Comparison of ENCODE assay signal across 18 mouse cellular contexts in genomic region chr7:31113800-31114199, GRCm38 (mm10). TPM values are rescaled to one million over a fixed set of nuclear protein-coding genes. Genes with fewer than 3 reads are reported as not detected.
A peak's percentile ranks its signal among the peaks of the same experiment; 100 is the strongest.
DNase-seq lines count a peak whose midpoint lies in the region; ATAC-seq and TF ChIP-seq lines count a peak whose summit lies in the region.
"Had no signal": no experiment of that assay in that cellular context is flagged by ENCODE, and none has a peak within 500 bp of the region (broad histone marks: within the 10 kb centered on the region; RNA-seq: fewer than 3 reads in every experiment).

No protein-coding gene starts in this region.

- H3K4me3 ChIP-seq in intestine, postnatal 0 days (ENCODE audit: low read depth, low read length), result no peak overlapping the region
- peak overlapping the region; percentile 47 for H3K4me3 ChIP-seq in liver, embryonic 15.5 days (replicated peaks)
- H3K4me3 ChIP-seq in forebrain, embryonic 10.5 days, result no peak overlapping the region
- H3K4me3 ChIP-seq: forebrain, embryonic 12.5 days; hindbrain, embryonic 15.5 days had no signal

- no peaks in the 10 kb centered on the region for H3K9me3 ChIP-seq in intestine, postnatal 0 days (ENCODE audit: control insufficient read depth)
- no peaks in the 10 kb centered on the region for H3K9me3 ChIP-seq in liver, embryonic 15.5 days (replicated peaks)
- no peaks in the 10 kb centered on the region for H3K9me3 ChIP-seq in forebrain, embryonic 10.5 days
- H3K9me3 ChIP-seq: forebrain, embryonic 12.5 days; hindbrain, embryonic 15.5 days had no signal

- no peak for TF ChIP-seq CTCF in intestine, postnatal 0 days (IDR thresholded peaks at IDR 0.05; ENCODE audit: low read depth)

- no peak overlapping the region for H3K9ac ChIP-seq in intestine, postnatal 0 days (ENCODE audit: low read depth, low read length)
- H3K9ac ChIP-seq in liver, embryonic 15.5 days, result no peak overlapping the region
- H3K9ac ChIP-seq: forebrain, embryonic 12.5 days; hindbrain, embryonic 15.5 days had no signal

- peak; percentile 29 for DNase-seq in cerebellum, adult 9-10 months
- no peak for DNase-seq in cerebellum, adult 9-11 months
- DNase-seq in kidney, postnatal 10 days, result peak; percentile 50
- no peak for DNase-seq in forebrain, embryonic 10.5 days (ENCODE audit: extremely low spot score, low spot score)
- no peak for DNase-seq in left cerebral cortex, adult 8-10 months (ENCODE audit: low spot score in 2 of 2)
- no peak for DNase-seq in layer of hippocampus, adult 8-10 months (ENCODE audit: low spot score in 2 of 2)
- DNase-seq: adrenal gland, postnatal 10 days; cerebellum, adult 11-12 months; gastrocnemius, postnatal 14 days; heart, postnatal 10 days; lung, adult 18-20 months; spleen, adult 18-20 months had no signal

- no peaks in the 10 kb centered on the region for H3K36me3 ChIP-seq in intestine, postnatal 0 days (ENCODE audit: control insufficient read depth, insufficient read depth)
- no peaks in the 10 kb centered on the region for H3K36me3 ChIP-seq in liver, embryonic 15.5 days (replicated peaks)
- H3K36me3 ChIP-seq in forebrain, embryonic 10.5 days (replicated peaks), result no peaks in the 10 kb centered on the region
- H3K36me3 ChIP-seq: forebrain, embryonic 12.5 days; hindbrain, embryonic 15.5 days had no signal

- ATAC-seq in intestine, postnatal 0 days, result no peak
- ATAC-seq in liver, embryonic 15.5 days (ENCODE audit: insufficient read depth), result no peak

- peak overlapping the region; percentile 71 for H3K4me2 ChIP-seq in intestine, postnatal 0 days (replicated peaks; ENCODE audit: low read depth)
- H3K4me2 ChIP-seq in liver, embryonic 15.5 days, result peak overlapping the region; percentile 43
- H3K4me2 ChIP-seq: forebrain, embryonic 12.5 days; hindbrain, embryonic 15.5 days had no signal

- 0 out of 2 replicates have a peak, but pooled peaks cover 7% of the 10 kb centered on the region for H3K4me1 ChIP-seq in intestine, postnatal 0 days (replicated peaks; ENCODE audit: control insufficient read depth, insufficient read depth, low read length)
- H3K4me1 ChIP-seq in liver, embryonic 15.5 days (replicated peaks), result peaks cover 43% of the 10 kb centered on the region
- peaks cover 42% of the 10 kb centered on the region for H3K4me1 ChIP-seq in forebrain, embryonic 10.5 days

- no peak overlapping the region for H3K27ac ChIP-seq in intestine, postnatal 0 days (ENCODE audit: low read depth, low read length)
- 0 out of 2 replicates have a peak overlapping the region, but pooled peaks have one; percentile 38 for H3K27ac ChIP-seq in liver, embryonic 15.5 days (replicated peaks)
- H3K27ac ChIP-seq in forebrain, embryonic 10.5 days, result no peak overlapping the region
- H3K27ac ChIP-seq: forebrain, embryonic 12.5 days; hindbrain, embryonic 15.5 days had no signal

- H3K27me3 ChIP-seq in intestine, postnatal 0 days (replicated peaks; ENCODE audit: control insufficient read depth, insufficient read depth, low read length), result no peaks in the 10 kb centered on the region
- H3K27me3 ChIP-seq in liver, embryonic 15.5 days, result no peaks in the 10 kb centered on the region
- H3K27me3 ChIP-seq in forebrain, embryonic 10.5 days (ENCODE audit: poor library complexity, severe bottlenecking), result peaks cover 32% of the 10 kb centered on the region
- H3K27me3 ChIP-seq: hindbrain, embryonic 15.5 days had no signal

- WGBS in intestine, postnatal 0 days, result 65% methylated on average over 6 of the region's 6 CpGs
- WGBS in liver, embryonic 15.5 days (ENCODE audit: insufficient replicate concordance), result 58% methylated on average over 6 of the region's 6 CpGs
- WGBS in forebrain, embryonic 10.5 days, result 89% methylated on average over 6 of the region's 6 CpGs

RNA-seq across cellular contexts. Expression of gene Hpn, which starts 1.3 kb away (rescaled TPM):
- 21.2 and 28.3 TPM in 2 replicates for polyA plus RNA-seq in intestine, postnatal 0 days (2015; fragmentation: Nextera tagmentation; extraction: Ambion mirVana)
- 98.6 and 145 TPM in 2 replicates for polyA plus RNA-seq in liver, embryonic 15.5 days (2015; fragmentation: Nextera tagmentation; extraction: Ambion mirVana)
- 1.4 and 1.9 TPM in 2 replicates for polyA plus RNA-seq in forebrain, embryonic 10.5 days (2016; fragmentation: Nextera tagmentation; extraction: Ambion mirVana)
- total RNA-seq in left cerebral cortex, adult 8-10 months (2022), result 1 to 10 TPM; 2.0 to 4.4 (median 3.5) TPM
- 1 to 10 TPM; 4.8 to 9.5 (median 5.4) TPM for total RNA-seq in layer of hippocampus, adult 8-10 months (2022)

RNA-seq across cellular contexts. Expression of gene Scn1b, which starts 13.0 kb away (rescaled TPM):
- 2.7 and 3.3 TPM in 2 replicates for polyA plus RNA-seq in intestine, postnatal 0 days (2015; fragmentation: Nextera tagmentation; extraction: Ambion mirVana)
- polyA plus RNA-seq in liver, embryonic 15.5 days (2015; fragmentation: Nextera tagmentation; extraction: Ambion mirVana), result 1.0 and 1.2 TPM in 2 replicates
- polyA plus RNA-seq in forebrain, embryonic 10.5 days (2016; fragmentation: Nextera tagmentation; extraction: Ambion mirVana), result 0.25 and 0.55 TPM in 2 replicates
- 100 to 1,000 TPM; 652 to 704 (median 680) TPM for total RNA-seq in left cerebral cortex, adult 8-10 months (2022)
- total RNA-seq in layer of hippocampus, adult 8-10 months (2022), result 100 to 1,000 TPM; 572 to 623 (median 584) TPM

RNA-seq across cellular contexts. Expression of gene Fxyd3, which starts 37.3 kb away (rescaled TPM):
- 40.4 and 48.0 TPM in 2 replicates for polyA plus RNA-seq in intestine, postnatal 0 days (2015; fragmentation: Nextera tagmentation; extraction: Ambion mirVana)
- 0.35 and 0.92 TPM in 2 replicates for polyA plus RNA-seq in liver, embryonic 15.5 days (2015; fragmentation: Nextera tagmentation; extraction: Ambion mirVana)
- polyA plus RNA-seq in forebrain, embryonic 10.5 days (2016; fragmentation: Nextera tagmentation; extraction: Ambion mirVana), result 1.9 and 2.8 TPM in 2 replicates
- 1 to 10 TPM in 3 of 4 experiments, under 1 TPM in 1; 0.75 to 2.1 (median 1.2) TPM for total RNA-seq in left cerebral cortex, adult 8-10 months (2022)
- total RNA-seq in layer of hippocampus, adult 8-10 months (2022), result 1 to 10 TPM in 3 of 4 experiments, not detected in 1; 1.4 to 2.3 (median 1.6) TPM
- total RNA-seq: layer of hippocampus, postnatal 25 days; left cerebral cortex, postnatal 36 days had no signal

RNA-seq across cellular contexts. Expression of gene Gramd1a, which starts 41.9 kb away (rescaled TPM):
- 10.3 and 12.4 TPM in 2 replicates for polyA plus RNA-seq in intestine, postnatal 0 days (2015; fragmentation: Nextera tagmentation; extraction: Ambion mirVana)
- 11.9 and 14.3 TPM in 2 replicates for polyA plus RNA-seq in liver, embryonic 15.5 days (2015; fragmentation: Nextera tagmentation; extraction: Ambion mirVana)
- 74.5 and 79.7 TPM in 2 replicates for polyA plus RNA-seq in forebrain, embryonic 10.5 days (2016; fragmentation: Nextera tagmentation; extraction: Ambion mirVana)
- total RNA-seq in left cerebral cortex, adult 8-10 months (2022), result 100 to 1,000 TPM; 103 to 108 (median 105) TPM
- total RNA-seq in layer of hippocampus, adult 8-10 months (2022), result 100 to 1,000 TPM; 115 to 132 (median 125) TPM

RNA-seq across cellular contexts. Expression of gene Lgi4, which starts 54.7 kb away (rescaled TPM):
- polyA plus RNA-seq in intestine, postnatal 0 days (2015; fragmentation: Nextera tagmentation; extraction: Ambion mirVana), result 0.70 and 0.78 TPM in 2 replicates
- polyA plus RNA-seq in liver, embryonic 15.5 days (2015; fragmentation: Nextera tagmentation; extraction: Ambion mirVana), result 0.03 TPM in 1 of 2 replicates, not detected in the other
- polyA plus RNA-seq in forebrain, embryonic 10.5 days (2016; fragmentation: Nextera tagmentation; extraction: Ambion mirVana), result 0.58 and 0.68 TPM in 2 replicates
- total RNA-seq in left cerebral cortex, adult 8-10 months (2022), result 10 to 100 TPM; 35.0 to 50.6 (median 40.8) TPM
- total RNA-seq in layer of hippocampus, adult 8-10 months (2022), result 10 to 100 TPM; 38.3 to 64.2 (median 55.9) TPM

Comparison
In these comparisons a context has a peak if more than half of its experiments do, and no peak if none do; other contexts are left out.
1. DNase-seq: peak in cerebellum, adult 9-10 months (single experiment) and kidney, postnatal 10 days (single experiment); none in cerebellum, adult 9-11 months (single experiment), forebrain, embryonic 10.5 days (single experiment), left cerebral cortex, adult 8-10 months (0 of 2) and layer of hippocampus, adult 8-10 months (0 of 2).
2. RNA of gene Fxyd3, which starts 37.3 kb away (polyA plus RNA-seq): 40.4 to 48.0 TPM in intestine, postnatal 0 days; 1.9 to 2.8 TPM in forebrain, embryonic 10.5 days and 0.35 to 0.92 TPM in liver, embryonic 15.5 days; every median in the first group is over 10 times any median in the second.